ENCODE assay signal across 15 mouse cellular contexts in genomic region chr8:79433953-79434500, GRCm38 (mm10). TPM values are rescaled to one million over a fixed set of nuclear protein-coding genes. Genes with fewer than 3 reads are reported as not detected.
DNase-seq lines count a peak whose midpoint lies in the region; ATAC-seq and TF ChIP-seq lines count a peak whose summit lies in the region.
"Had no signal": no experiment of that assay in that cellular context is flagged by ENCODE, and none has a peak within 500 bp of the region (broad histone marks: within the 10 kb centered on the region; RNA-seq: fewer than 3 reads in every experiment).

No protein-coding gene starts in this region.

- no peak overlapping the region for H3K27ac ChIP-seq in hindbrain, embryonic 12.5 days
- no peak overlapping the region for H3K27ac ChIP-seq in hindbrain, embryonic 14.5 days
- no peak overlapping the region for H3K27ac ChIP-seq in midbrain, embryonic 15.5 days
- no peak overlapping the region for H3K27ac ChIP-seq in kidney, adult 2 months (ENCODE audit: insufficient read depth, low read depth, low read length)
- H3K27ac ChIP-seq: forebrain, embryonic 15.5 days; heart, embryonic 10.5 days had no signal

- H3K27me3 ChIP-seq in hindbrain, embryonic 12.5 days: no peaks in the 10 kb centered on the region
- no peaks in the 10 kb centered on the region for H3K27me3 ChIP-seq in hindbrain, embryonic 14.5 days (ENCODE audit: control insufficient read depth, insufficient read depth, low read length)
- no peaks in the 10 kb centered on the region for H3K27me3 ChIP-seq in midbrain, embryonic 15.5 days (replicated peaks)
- H3K27me3 ChIP-seq in kidney, adult 2 months (replicated peaks; ENCODE audit: control insufficient read depth, insufficient read depth, low read length): no peaks in the 10 kb centered on the region
- H3K27me3 ChIP-seq: forebrain, embryonic 15.5 days had no signal

- no peaks in the 10 kb centered on the region for H3K9me3 ChIP-seq in hindbrain, embryonic 12.5 days (replicated peaks)
- H3K9me3 ChIP-seq in hindbrain, embryonic 14.5 days (ENCODE audit: control insufficient read depth, low read length): no peaks in the 10 kb centered on the region
- no peaks in the 10 kb centered on the region for H3K9me3 ChIP-seq in midbrain, embryonic 15.5 days
- H3K9me3 ChIP-seq: forebrain, embryonic 15.5 days; heart, embryonic 10.5 days had no signal

- no peak for TF ChIP-seq POLR2A in kidney, adult 2 months (IDR thresholded peaks at IDR 0.05; ENCODE audit: low read depth, low read length)

- 52% methylated on average over 4 of the region's 4 CpGs for WGBS in hindbrain, embryonic 12.5 days
- 40% methylated on average over 4 of the region's 4 CpGs for WGBS in hindbrain, embryonic 14.5 days
- WGBS in midbrain, embryonic 15.5 days: 46% methylated on average over 4 of the region's 4 CpGs
- 57% methylated on average over 4 of the region's 4 CpGs for WGBS in kidney, adult 2 months

- ATAC-seq in hindbrain, embryonic 12.5 days (ENCODE audit: low FRiP score): no peak
- no peak for ATAC-seq in hindbrain, embryonic 14.5 days (ENCODE audit: low FRiP score)
- 0 out of 2 replicates have a peak, but pooled peaks have one; percentile 37 for ATAC-seq in midbrain, embryonic 15.5 days (replicated peaks)
- ATAC-seq: CD4-positive, CD25-positive, alpha-beta regulatory T cell, adult 4 months; forebrain, embryonic 15.5 days; inflammation-experienced regulatory T-cells, adult 6 months had no signal

- H3K4me1 ChIP-seq in hindbrain, embryonic 12.5 days: no peaks in the 10 kb centered on the region
- no peaks in the 10 kb centered on the region for H3K4me1 ChIP-seq in hindbrain, embryonic 14.5 days (replicated peaks; ENCODE audit: control insufficient read depth, insufficient read depth, low read length)
- no peaks in the 10 kb centered on the region for H3K4me1 ChIP-seq in midbrain, embryonic 15.5 days
- H3K4me1 ChIP-seq in kidney, adult 2 months (ENCODE audit: control insufficient read depth, insufficient read depth, low read length): no peaks in the 10 kb centered on the region
- H3K4me1 ChIP-seq: heart, embryonic 10.5 days had no signal

- TF ChIP-seq CTCF in kidney, adult 2 months (conservative IDR thresholded peaks at IDR 0.05; ENCODE audit: insufficient read depth, insufficient read length, low read depth, low read length): no peak

- no peaks in the 10 kb centered on the region for H3K36me3 ChIP-seq in hindbrain, embryonic 12.5 days
- no peaks in the 10 kb centered on the region for H3K36me3 ChIP-seq in hindbrain, embryonic 14.5 days (replicated peaks; ENCODE audit: control insufficient read depth, insufficient read depth)
- H3K36me3 ChIP-seq in midbrain, embryonic 15.5 days (replicated peaks): no peaks in the 10 kb centered on the region
- H3K36me3 ChIP-seq in kidney, adult 2 months (ENCODE audit: control insufficient read depth, insufficient read depth, low read length): no peaks in the 10 kb centered on the region
- H3K36me3 ChIP-seq: forebrain, embryonic 15.5 days; heart, embryonic 10.5 days had no signal

- no peak for DNase-seq in hindbrain, embryonic 14.5 days (ENCODE audit: low spot score)
- DNase-seq in A20 (ENCODE audit: low read depth, low spot score): peak; percentile 10
- peak; percentile 66 for DNase-seq in Muller cell, postnatal 12 days (ENCODE audit: inconsistent ontology term)
- no peak for DNase-seq in kidney, adult 2 months
- no peak for DNase-seq in kidney, adult 11 months
- DNase-seq: heart, postnatal 14 days; kidney, postnatal 10 days; lung, embryonic 14.5 days; thymus, adult 18-20 months had no signal

- H3K4me3 ChIP-seq in hindbrain, embryonic 12.5 days: no peak overlapping the region
- H3K4me3 ChIP-seq in hindbrain, embryonic 14.5 days (replicated peaks; ENCODE audit: low read length): no peak overlapping the region
- H3K4me3 ChIP-seq in midbrain, embryonic 15.5 days: no peak overlapping the region
- H3K4me3 ChIP-seq in kidney, adult 2 months (ENCODE audit: insufficient read depth, low read depth, low read length): no peak overlapping the region
- H3K4me3 ChIP-seq: forebrain, embryonic 15.5 days; heart, embryonic 10.5 days had no signal

- 0 out of 2 replicates have a peak overlapping the region, but pooled peaks have one; percentile 9 for H3K9ac ChIP-seq in hindbrain, embryonic 12.5 days
- H3K9ac ChIP-seq in hindbrain, embryonic 14.5 days: no peak overlapping the region
- no peak overlapping the region for H3K9ac ChIP-seq in midbrain, embryonic 15.5 days
- H3K9ac ChIP-seq: forebrain, embryonic 15.5 days; lung, embryonic 14.5 days had no signal

- no peak overlapping the region for H3K4me2 ChIP-seq in hindbrain, embryonic 12.5 days (replicated peaks)
- H3K4me2 ChIP-seq in hindbrain, embryonic 14.5 days (replicated peaks): no peak overlapping the region
- no peak overlapping the region for H3K4me2 ChIP-seq in midbrain, embryonic 15.5 days
- H3K4me2 ChIP-seq: forebrain, embryonic 15.5 days; lung, embryonic 14.5 days had no signal

RNA-seq across cellular contexts. Expression of gene Smad1, which starts 34.7 kb away (rescaled TPM):
- polyA plus RNA-seq in hindbrain, embryonic 12.5 days (2016; fragmentation: Nextera tagmentation; extraction: Ambion mirVana): 76.9 and 82.3 TPM in 2 replicates
- 75.5 and 84.3 TPM in 2 replicates for polyA plus RNA-seq in hindbrain, embryonic 14.5 days (2014; fragmentation: Nextera tagmentation; extraction: Ambion mirVana)
- polyA plus RNA-seq in midbrain, embryonic 15.5 days (2015; fragmentation: Nextera tagmentation; extraction: Ambion mirVana): 64.4 and 65.9 TPM in 2 replicates
- 20.8 and 21.7 TPM in 2 replicates for polyA plus RNA-seq in kidney, adult 2 months (2012; rRNA removed)

Comparison
In these comparisons a context has a peak if more than half of its experiments do, and no peak if none do; other contexts are left out.
1. DNase-seq: peak in A20 (single experiment) and Muller cell, postnatal 12 days (single experiment); none in hindbrain, embryonic 14.5 days (single experiment), kidney, adult 2 months (single experiment) and kidney, adult 11 months (single experiment).